Mouse (Mus musculus) liver, postnatal 0 days (tissue): ENCODE results near the gene Zfp688.

Source experiments
- CTCF ChIP-seq: sonication (generic); IDR thresholded peaks from 2 replicates; pipeline ENCODE4 v1.5.1; 2016; ENCODE audit warnings: antibody characterized with exemption, low read depth
- EP300 ChIP-seq: IDR thresholded peaks from 2 replicates; pipeline ENCODE4 v1.6.1; 2016; ENCODE audit warnings: antibody characterized with exemption, low read depth, mild to moderate bottlenecking

- no peak for TF ChIP-seq CTCF
- no peak for TF ChIP-seq EP300
Measured at GRCm38 (mm10) chr7:127449966-127450365, 28.1 kb upstream of the Zfp688 start.
